21 mouse cellular contexts compared by ENCODE assay signal in the genomic region with DNA sequence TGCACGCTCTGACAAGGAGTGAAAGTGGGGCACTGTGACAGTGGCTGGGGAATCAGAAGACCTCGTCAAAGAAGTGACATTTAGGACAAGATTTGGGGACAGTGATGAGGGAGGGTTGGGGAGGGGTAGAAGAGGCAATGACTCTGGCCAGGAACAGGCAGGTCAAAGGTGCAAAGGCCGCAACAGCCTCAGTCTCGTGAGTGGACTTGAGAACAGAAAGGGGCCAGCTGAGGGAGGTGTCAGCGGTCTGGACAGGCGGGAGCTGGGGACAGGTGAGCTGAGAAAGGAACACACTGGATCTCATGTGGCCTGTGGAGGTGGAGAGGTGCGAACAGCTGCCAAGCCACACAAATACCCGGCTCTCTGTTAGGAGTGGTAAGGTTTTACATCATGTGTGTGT.
"Had no signal": no experiment of that assay in that cellular context is flagged by ENCODE, and none has a peak within 500 bp of the region (broad histone marks: within the 10 kb centered on the region; RNA-seq: fewer than 3 reads in every experiment).

No protein-coding gene starts in this region.

- H3K4me1 ChIP-seq: intestine, embryonic 15.5 days; neural tube, embryonic 12.5 days had no signal

- H3K27ac ChIP-seq: hindbrain, embryonic 13.5 days; intestine, embryonic 15.5 days; kidney, postnatal 0 days; liver, embryonic 15.5 days; neural tube, embryonic 12.5 days; neural tube, embryonic 15.5 days; stomach, postnatal 0 days had no signal

- H3K36me3 ChIP-seq: hindbrain, embryonic 13.5 days; intestine, embryonic 15.5 days; limb, embryonic 13.5 days; liver, embryonic 15.5 days; neural tube, embryonic 12.5 days; neural tube, embryonic 15.5 days had no signal

- H3K4me2 ChIP-seq: hindbrain, embryonic 13.5 days; intestine, embryonic 15.5 days; limb, embryonic 13.5 days; liver, embryonic 11.5 days; liver, embryonic 15.5 days; midbrain, embryonic 11.5 days; neural tube, embryonic 12.5 days; neural tube, embryonic 15.5 days had no signal

- ATAC-seq: hindbrain, embryonic 16.5 days; intestine, embryonic 15.5 days had no signal

- H3K4me3 ChIP-seq: hindbrain, embryonic 13.5 days; intestine, embryonic 15.5 days; limb, embryonic 13.5 days; liver, embryonic 15.5 days; neural tube, embryonic 12.5 days; neural tube, embryonic 15.5 days had no signal

- H3K9me3 ChIP-seq: hindbrain, embryonic 13.5 days; intestine, embryonic 15.5 days; limb, embryonic 13.5 days; liver, embryonic 15.5 days; neural tube, embryonic 12.5 days; neural tube, embryonic 15.5 days had no signal

- DNase-seq: lung, adult 2 months; lung, postnatal 14 days; lung, postnatal 4 days; midbrain, embryonic 14.5 days; right cerebral cortex, adult 18-20 months; right cerebral cortex, postnatal 14 days; right cerebral cortex, postnatal 4 days; thymus, adult 2 months; thymus, postnatal 14 days; thymus, postnatal 4 days had no signal

- H3K9ac ChIP-seq: hindbrain, embryonic 13.5 days; intestine, embryonic 15.5 days; limb, embryonic 13.5 days; liver, embryonic 15.5 days; neural tube, embryonic 12.5 days; neural tube, embryonic 15.5 days had no signal

- H3K27me3 ChIP-seq: hindbrain, embryonic 13.5 days; intestine, embryonic 15.5 days; limb, embryonic 13.5 days; liver, embryonic 15.5 days; neural tube, embryonic 12.5 days; neural tube, embryonic 15.5 days had no signal
